Mouse (Mus musculus): Measurements from ENCODE around the gene Pkn3. TPM values are rescaled to one million over a fixed set of nuclear protein-coding genes. Genes with fewer than 3 reads are reported as not detected.
A peak's percentile ranks its signal among the peaks of the same experiment; 100 is the strongest.

The Pkn3 gene
- total RNA-seq, 4 experiments from 2014 or later, result 4.8 to 6.6 (median 5.8) TPM

DNA sequence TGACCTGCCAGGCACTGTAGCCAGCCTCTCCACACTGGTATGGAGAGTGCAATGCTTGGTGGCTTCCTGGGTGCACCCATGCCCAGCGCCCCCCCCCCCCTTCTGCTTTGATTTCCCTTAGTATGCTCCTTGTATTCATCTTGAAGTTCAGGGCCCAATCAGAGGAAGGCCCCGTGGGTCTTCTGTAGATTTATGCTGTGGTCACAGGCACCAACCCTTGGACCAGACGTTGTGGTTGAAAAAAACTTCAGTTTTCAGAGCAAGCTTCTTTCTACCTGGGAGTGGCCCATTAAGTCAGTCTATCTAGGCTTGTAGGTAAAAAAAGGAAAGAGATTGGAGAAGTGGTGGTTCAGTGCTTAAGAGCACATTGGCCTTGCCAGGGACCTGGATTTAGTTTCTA is 13.7 kb upstream of the Pkn3 start:
- no peak for DNase-seq

DNA sequence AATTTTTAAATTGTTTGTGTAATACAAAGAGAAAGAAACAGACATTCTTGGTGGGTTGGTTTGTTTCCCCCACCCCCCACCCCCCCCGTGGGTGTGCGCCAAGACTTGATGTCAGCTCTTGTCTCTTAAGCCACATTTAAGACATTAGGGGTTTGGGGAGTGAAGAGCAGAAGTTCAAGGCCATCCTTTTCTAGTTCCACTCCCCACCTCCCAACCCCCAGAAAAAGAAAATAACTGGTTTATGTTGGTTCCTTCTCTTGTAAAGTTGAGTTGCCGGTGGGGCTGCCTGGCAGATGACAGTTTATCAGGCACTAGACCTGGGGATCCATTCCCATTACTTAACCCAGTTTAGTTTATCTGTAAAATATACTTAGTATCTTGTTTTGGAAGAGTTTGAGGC is 13.2 kb upstream of the Pkn3 start:
- no peak for DNase-seq

DNA sequence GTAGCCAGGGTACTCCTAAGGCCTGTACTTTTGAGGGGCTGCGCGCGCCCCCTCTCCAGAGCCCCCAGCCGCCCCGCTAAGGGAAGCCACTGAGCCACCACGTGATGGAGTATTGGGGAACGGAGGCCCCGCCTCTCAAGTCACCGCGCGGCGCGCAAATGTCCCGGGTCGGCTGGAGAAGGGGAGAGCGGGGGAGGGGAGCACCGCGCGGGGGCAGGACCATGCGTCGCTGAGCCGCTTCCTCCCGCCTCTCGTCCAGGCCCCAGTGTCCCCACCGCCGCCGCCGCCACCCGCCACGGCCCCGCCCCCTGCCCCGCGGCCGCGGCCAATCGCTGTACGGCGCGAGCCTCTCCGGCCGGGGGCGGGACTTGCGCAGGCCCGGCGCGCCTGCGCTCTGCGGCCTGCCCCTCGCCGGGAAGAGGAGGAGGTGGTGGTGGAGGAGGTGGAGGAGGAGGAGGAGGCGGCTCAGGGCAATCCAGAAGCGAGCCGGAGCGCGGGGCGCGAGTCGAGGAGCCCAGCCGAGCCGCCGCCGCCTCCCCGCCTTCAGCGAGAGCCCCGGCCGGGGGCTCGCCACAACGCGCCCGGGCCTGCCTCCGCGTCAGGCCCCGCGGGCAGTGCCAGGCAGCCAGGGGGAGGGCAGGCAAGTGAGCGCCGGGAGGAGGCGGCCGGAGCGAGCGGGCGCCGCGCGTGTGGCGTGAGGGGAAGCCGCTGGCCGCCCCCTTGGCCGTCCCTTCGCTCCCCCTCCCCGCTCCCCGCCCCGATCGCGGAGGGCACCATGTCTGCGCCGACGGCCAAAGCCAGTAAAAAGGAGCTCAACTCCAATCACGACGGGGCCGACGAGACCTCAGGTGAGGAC is 11.2 kb upstream of the Pkn3 start:
- DNase-seq, result peak; percentile 96

DNA sequence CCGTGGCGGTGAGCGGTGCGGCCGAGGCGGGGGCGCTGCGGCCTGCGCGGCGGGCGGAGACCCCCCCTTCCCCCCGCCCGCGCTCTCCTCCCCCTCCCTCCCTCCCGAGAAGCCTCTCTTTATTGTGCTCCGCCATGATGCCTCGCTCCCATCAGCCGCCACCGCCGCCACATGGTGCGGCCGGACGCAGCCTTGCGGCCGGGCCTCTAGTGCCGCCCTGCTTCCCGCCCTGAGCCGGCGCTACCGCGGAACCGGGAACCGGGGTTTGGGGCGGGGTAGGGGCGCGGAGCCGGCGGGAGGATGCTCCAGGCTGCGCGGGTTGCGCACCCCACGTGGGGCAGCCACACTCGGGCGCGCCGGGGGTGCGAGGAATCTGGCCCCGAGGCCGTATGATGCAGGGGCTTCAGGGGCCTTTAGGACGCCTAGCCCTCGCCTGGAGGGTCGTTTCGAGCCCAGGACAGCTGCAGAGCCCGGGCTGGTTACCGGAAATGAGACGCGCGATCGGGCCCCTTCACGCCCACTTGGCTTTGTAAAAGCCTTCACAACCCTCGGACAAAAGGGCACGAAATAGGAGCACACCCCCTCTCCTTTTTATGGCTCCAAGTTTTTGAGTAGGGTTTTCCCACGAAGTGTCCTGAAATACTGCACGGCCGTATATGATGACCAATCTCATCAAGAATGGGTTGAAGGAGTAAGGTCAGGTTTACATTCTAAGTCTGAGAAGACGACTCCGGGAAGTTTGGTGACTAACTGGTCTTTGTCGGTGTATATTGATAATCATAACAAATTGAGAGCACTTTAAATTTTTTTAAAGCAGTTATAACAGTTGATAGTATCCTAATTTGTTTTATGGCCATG is 10.2 kb upstream of the Pkn3 start:
- DNase-seq, result no peak

DNA sequence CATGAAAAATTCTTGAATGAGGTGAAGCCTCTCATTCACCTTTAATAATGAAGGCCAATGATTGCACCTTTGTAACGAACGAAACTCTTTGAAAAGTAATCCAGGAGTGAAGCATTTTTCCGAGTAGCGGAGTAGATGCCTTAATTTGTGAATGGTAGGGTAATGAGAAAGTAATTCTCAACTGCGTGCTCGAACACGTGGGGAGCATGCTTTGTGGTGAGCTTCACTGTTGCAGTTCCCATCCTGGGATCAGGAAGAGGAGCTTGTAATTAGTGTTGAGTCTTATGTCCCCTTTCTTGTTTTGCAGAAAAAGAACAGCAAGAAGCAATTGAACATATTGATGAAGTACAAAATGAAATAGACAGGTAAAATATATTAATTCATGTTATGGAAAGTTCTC is 9.5 kb upstream of the Pkn3 start:
- DNase-seq, result no peak

DNA sequence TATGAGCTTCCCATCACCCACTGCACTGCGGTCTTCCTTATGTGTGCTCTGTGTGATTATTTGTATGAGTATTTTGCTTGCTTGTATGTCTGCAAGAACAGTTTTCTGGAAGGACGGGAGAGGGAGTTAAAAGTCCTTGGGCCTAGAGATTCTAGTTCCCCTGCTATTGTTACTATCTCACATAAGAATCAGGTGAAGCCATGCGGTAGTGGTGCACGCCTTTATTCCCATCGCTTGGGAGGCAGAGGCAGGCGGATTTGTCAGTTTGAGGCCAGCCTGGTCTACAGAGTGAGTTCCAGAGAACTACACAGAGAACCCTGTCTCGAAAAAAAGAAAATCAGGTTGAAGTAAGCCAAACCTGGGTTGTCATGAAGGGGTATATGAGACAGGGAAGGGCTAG is 4.6 kb upstream of the Pkn3 start:
- no peak for DNase-seq

DNA sequence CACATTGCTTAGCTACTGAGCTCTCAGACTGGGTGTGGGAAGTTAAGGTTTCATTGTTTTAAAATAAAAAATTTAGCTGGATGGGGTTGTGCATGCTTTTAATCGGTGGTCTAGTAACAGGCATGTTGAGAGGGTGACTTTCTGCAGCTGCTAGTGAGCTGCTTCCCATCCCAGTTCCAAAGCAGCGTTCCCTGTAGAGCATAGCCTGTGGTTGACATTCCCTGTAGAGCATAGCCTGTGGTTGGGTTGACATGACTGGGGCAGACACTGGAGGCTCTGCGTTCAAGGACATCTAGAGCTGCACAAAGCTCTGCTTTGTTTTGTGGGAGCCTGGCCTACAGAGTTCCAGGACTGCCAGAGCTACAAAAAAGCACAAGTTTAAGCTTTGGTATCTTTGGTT is 4.2 kb upstream of the Pkn3 start:
- no peak for DNase-seq

DNA sequence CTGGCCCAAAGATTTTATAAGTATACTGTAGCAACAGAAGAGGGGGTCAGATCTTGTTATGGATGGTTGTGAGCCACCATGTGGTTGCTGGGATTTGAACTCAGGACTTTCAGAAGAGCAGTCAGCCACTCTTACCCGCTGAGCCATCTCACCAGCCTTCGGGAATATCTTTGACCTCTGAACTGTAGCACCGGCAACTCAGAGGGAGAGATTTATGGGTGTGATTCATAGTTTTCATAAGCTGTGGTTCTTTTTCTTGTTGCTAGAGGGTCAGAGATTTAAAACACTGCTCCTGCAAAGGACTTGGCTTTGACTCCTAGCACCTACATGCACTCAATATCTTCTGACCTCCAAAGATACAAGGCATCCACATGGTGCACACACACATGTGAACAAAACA is 1.9 kb upstream of the Pkn3 start:
- DNase-seq, result no peak

DNA sequence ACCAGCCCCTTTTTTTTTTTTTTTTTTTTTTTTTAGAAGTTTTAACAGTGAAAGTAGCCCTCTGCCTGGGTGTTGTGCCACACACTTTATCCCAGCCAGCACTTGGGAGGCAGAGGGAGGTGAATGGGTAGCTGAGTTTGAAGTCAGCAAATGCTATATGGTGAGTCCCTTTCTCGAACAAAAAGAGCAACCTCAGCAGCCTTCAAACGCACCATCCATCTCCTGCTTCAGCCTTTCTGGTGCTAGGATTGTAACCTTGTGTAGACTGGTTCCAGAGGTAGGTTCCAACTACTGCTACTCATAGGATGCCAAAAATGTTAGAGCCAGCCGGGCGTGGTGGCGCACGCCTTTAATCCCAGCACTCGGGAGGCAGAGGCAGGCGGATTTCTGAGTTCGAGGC is 1.0 kb upstream of the Pkn3 start:
- DNase-seq, result no peak

DNA sequence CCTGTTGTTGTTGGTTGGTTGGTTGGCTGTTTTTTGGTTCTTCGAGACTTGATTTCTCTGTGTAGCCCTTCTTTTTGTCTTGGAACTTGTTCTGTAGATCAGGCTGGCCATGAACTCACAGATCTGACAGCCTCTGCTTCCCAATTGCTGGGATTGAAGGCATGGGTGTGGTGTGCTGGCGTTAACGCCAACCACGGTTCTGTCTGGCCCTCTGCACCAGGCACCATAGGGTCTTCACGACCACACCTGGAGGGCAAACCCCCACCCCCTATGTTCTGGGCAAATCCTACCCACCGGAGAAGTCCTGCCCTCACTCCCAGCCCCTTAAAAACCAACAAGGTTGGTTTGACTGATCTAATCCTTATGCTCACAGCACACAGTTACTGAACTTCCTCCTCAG is 525 bp upstream of the Pkn3 start:
- no peak for DNase-seq

DNA sequence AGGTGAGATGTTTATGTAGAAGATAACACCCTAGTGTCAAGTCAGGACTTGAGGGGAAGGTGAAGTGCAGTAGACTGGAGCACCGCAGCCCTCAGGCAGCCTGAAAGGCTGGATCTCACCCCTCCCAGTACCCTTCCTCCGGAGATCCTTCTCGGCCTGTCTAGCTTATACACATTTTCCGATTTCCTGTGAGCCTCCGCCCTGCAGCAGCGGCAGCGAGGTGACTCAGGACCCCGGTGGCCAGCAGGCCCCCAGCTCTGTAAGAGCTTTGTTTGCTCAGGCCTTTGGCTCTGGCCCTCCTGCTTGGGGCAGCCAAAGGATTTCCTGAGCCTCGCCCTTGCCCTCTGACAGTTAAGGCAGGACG is 847 bp downstream of the Pkn3 start:
- DNase-seq, result no peak

DNA sequence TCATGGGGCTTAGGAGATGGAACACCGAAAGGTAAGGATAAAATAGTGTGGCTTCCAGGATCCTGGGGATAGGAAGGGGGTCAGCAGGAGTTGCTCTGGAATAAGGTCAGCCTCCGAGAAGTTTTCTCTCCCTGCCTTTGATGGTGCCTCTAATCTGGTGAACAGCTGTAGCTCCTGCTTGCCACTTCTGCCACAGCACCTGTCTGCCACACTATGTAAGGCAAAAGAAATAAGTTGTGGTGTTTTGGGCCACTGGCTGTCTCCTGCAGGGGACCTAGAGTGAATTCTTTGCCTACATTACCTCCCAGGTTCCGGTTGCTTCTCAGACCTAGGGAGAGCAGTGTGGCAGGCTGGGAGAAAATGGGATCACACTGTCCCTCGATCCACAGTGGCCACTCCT is 1.3 kb downstream of the Pkn3 start:
- no peak for DNase-seq

DNA sequence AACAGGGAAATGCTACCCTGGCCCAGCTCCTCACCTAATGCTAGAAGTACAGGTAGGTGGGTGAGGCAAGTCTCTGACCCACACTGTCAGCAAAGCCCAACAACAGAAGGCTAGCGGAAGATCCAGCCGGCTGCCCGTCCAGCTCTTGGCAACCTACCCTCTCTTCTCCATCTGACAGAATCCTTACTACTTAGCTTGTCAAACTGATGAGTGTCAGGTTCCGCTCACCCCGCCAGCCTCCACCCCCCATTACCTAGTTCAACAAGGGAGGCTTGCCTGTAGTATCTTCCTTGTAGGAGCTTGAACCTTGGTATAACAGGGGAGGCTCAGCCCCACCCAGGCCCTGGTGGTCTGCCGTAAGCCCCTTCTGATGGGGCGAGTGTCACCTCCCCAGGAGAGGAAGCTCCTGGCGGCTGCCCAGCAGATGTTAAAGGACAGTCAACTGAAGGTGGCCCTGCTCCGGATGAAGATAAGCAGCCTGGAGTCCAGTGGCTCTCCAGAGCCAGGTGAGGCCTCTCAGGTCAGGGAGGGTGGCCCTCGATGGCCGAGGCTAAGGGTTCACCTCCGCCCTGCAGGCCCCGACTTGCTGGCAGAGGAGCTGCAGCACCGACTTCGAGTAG is 2.8 kb downstream of the Pkn3 start:
- DNase-seq, result no peak

DNA sequence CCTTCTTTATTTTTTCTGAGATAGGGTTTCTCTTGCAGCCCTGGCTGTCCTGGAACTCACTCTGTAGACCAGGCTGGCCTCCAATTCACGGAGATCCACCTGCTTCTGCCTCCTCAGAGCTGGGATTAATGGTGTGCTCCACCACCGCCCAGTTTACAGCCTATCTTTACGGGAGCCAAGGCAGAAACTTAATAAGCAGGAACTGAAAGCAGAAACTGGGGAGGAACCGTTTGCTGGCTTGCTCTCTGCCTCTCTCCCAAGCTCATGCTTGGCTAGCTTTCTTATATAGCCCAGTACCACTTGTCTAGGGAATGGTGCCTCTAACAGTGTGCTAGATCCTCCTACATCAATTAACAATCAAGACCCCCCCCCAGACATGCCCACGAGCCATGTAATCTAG is 6.6 kb downstream of the Pkn3 start:
- no peak for DNase-seq

DNA sequence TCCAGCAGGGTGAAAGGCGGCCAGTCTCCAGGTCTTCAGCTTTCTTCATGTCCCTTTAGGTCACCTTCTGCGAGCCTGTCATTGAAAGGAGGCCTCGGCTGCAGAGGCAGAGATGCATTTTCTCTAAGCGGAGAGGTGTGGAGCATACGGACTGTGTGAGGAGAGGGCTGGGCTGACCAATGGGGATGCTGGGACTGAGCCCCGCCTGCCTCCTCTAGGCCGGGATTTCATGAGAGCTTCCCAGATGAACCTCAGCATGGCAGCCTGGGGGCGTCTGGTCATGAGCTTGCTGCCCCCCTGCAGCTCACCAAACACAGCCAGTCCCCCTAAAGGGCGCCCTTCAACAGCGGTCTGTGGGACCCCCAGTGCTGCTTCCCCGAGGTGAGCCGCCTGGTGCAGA is 7.1 kb downstream of the Pkn3 start:
- DNase-seq, result no peak

DNA sequence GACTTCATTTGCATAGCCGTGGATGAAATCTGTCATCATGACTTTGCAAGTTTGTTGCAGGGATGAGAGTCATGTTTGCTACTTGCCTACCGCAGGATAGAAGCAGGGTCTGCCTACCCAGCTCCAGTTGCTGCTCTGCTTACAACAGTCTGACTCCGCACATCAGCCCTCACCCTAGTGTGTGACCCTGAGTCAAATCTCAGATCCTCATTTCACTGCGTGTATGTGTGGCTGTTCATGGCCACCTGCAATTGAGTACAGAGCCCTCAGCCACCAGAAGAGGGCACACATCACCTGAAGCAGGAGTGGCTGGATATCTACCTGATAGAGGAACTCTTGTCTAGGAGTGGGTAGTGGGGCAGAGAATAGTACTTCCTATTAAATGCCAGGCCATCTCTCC is 9.8 kb downstream of the Pkn3 start:
- no peak for DNase-seq

DNA sequence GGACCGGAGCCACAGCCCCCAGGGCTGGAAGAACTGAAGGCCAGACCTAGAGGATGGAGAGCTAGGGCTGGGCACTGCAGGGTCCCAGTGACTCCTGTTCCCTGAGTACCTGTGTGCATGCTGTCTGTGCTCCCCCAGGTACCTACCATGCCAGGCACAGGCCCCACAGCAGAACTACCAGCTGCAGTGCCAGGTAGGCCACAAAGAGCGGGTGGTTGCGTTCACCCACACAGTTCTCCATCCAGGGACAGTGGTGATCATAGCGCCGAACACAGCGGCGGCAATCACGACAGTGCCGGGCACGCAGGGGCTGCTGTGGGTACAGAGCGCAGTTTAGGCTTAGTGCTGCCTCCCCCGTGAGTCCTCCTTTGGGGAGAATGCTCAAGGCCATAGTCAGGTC is 14.0 kb downstream of the Pkn3 start:
- no peak for DNase-seq

DNA sequence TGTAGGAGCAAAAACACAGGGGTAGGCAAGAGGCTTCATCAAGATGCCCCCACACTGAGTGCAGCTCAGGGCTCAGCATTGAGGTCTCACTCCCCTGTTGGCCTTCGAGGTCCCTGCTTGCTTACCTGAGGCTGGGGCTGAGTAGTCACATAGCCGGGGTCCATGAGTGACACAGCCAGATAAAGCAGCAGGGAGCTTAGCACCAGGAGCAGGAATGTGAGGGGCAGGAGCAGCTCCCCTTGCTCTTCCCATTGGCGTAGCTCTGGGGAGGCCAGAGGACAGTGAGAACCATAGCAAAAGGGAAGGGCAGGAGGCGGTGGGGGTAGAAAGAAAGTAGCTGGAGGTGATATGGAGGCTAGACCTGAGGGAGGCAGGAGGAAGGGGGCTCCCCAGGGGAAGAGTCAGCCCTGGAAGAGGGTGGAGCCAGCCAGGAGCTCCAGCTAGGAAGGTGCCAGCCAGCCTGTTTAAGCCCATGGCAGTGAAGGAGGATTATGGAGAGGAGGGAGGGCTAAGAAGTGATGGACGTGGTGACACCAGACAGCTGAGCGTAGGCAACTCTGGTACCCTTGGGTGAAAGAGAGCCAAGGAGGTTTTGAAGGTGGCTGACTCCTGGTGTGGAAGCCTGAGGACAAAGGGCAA is 14.9 kb downstream of the Pkn3 start:
- DNase-seq, result no peak

DNA sequence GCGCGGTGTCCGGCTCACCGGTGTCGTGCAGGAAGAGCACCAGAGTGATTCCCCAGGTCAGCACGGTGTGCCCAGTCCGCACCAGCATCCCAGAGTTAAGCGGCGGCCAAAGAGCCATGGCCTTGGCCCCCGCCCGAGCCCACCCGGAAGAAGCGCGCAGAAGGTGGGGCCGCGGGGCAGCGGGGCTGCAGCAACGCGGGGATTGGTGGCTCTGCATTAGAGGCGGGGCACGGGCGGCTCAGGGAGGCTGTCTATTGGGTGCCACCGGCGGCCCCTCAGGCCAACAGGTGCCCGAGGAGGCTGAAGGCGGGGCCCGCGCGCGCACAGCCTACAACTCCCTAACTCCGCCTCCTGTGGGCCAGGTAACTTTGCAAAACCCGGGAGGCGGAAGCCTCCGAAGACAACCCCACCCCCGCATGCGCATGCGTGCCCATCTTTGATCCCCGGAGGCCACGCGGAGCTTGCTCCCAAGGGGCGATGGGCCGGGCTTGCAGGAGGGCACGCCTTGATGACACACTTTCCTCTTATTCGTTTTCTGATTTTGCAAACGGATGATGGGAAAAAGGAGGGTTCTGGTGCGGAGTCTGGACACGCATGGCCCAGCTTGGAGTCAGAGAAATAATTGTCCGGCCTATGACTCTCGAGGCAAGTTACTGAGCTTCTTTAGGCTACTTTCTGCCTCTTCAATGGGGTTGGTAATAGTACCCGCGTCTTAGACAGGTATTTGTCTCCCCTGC is 16.2 kb downstream of the Pkn3 start, which contains the start of gene Zdhhc12:
Zdhhc12 (minus strand) TSS at position 178 of the 737 bp plus-strand sequence.
- DNase-seq, result peak; percentile 98

DNA sequence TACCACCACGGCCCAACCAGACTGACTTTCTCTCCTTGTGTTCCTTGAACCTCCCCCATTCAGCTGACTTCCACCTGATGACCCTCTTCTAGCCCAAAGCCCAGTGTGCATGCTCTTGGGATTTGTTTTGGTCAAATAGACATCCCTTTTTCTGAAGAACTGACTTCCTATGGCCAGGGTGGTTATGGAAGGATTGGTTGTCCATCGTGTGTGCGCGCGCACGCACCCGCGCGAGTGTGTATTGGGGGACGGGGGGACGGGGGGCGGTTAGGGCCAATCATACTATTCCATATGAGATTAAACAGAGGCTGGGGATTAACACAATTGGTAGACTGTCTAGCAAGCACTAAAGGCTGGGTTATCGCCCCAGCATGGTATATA is 16.7 kb downstream of the Pkn3 start:
- no peak for DNase-seq

DNA sequence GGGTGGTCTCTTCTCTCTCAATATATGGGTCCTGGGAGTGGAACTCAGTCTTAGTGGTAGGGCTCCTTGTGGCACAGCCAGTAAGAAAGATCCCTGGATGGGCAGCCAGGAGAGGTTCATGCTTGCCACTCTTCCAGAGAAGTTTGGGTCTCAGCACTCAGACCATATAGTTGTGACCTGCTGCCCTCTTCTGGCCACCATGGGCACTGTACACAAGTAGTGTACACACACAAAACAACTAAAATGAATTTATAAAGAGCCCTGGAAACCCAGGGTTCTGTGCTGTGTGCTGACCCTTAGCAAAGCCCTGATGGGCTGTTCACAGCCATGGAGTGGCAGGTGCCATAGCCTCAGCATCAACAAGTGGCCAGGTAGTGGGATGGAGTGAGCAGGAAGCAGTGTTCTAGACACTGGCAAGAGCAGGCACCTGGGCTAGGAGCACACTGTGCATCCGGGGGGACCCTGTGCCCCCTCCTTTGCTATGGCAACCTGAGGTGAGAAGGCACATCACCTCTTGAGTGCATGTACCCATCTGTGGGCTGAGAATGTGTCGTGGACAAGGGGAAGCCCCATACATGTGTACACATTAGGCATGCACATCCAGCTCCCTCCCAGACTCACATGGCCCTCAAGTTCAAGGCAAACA is 18.5 kb downstream of the Pkn3 start:
- DNase-seq, result no peak

DNA sequence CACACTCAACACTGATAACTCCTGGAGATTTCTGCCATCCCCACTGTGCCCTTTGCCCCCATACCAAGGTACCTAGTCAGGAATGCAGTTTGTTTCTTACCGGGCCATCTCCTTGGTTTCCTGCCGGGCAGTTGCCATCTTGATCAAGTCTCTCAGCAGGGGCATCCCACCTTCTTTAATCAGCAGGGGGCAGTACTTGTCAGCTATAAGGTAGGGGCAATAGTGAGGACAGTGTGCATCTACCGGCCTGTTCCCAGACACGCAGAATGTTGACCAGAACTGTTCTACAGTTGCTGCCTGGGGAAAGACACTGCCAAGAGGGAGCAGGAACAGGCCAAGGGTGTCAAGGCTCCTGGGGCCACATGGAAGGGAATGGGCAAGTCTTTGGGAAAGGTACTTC is 22.7 kb downstream of the Pkn3 start:
- no peak for DNase-seq

All from adrenal gland, adult 8-10 months (tissue).